Mouse (Mus musculus) neural tube, embryonic 13.5 days (tissue): Measurements from ENCODE around the gene Tfap2a. TPM values are rescaled to one million over a fixed set of nuclear protein-coding genes. Genes with fewer than 3 reads are reported as not detected.

Source experiments
- ATAC-seq: fragments of 200-750 bp; cut with Nextera tagmentation; 2 replicates; pipeline ENCODE4 v1.8.0; 2017; ENCODE audit warnings: low read depth, mild to moderate bottlenecking, moderate TSS enrichment, moderate library complexity
- H3K27ac ChIP-seq: fragments of 300-500 bp; sonication (generic); replicated peaks from 2 replicates; pipeline ENCODE4 v1.5.1; 2015; ENCODE audit warnings: moderate library complexity, mild to moderate bottlenecking, inconsistent platforms
- H3K27me3 ChIP-seq: fragments of 300-500 bp; sonication (generic); 2 replicates; pipeline ENCODE4 v1.6.1; 2015; ENCODE audit warnings: mild to moderate bottlenecking, inconsistent platforms
- H3K36me3 ChIP-seq: fragments of 300-500 bp; sonication (generic); 2 replicates; pipeline ENCODE4 v1.6.1; 2015; ENCODE audit warnings: mild to moderate bottlenecking, inconsistent platforms
- H3K4me1 ChIP-seq: fragments of 300-500 bp; sonication (generic); replicated peaks from 2 replicates; pipeline ENCODE4 v1.6.1; 2015; ENCODE audit warnings: inconsistent platforms
- H3K4me2 ChIP-seq: fragments of 300-500 bp; sonication (generic); 2 replicates; pipeline ENCODE4 v1.6.1; 2015; ENCODE audit warnings: inconsistent platforms, mild to moderate bottlenecking, moderate library complexity
- H3K4me3 ChIP-seq: fragments of 300-500 bp; sonication (generic); 2 replicates; pipeline ENCODE4 v1.5.1; 2015; ENCODE audit warnings: mild to moderate bottlenecking, inconsistent platforms
- H3K9ac ChIP-seq: fragments of 300-500 bp; sonication (generic); 2 replicates; pipeline ENCODE4 v1.6.1; 2015; ENCODE audit warnings: moderate library complexity, mild to moderate bottlenecking, inconsistent platforms
- H3K9me3 ChIP-seq: fragments of 300-500 bp; sonication (generic); 2 replicates; pipeline ENCODE4 v1.6.1; 2016; ENCODE audit warnings: inconsistent platforms
- WGBS: fragments of 180-500 bp; shearing (Covaris S2); methylation state at CpG from one replicate; pipeline ENCODE4 v1.1.7; 2015; 5-methylcytosine and 5-hydroxymethylcytosine counted together
- polyA plus RNA-seq: library from polyadenylated mRNA; unstranded; fragments of >200 nt; fragmentation: Nextera tagmentation; extraction: Ambion mirVana; gene quantifications from 2 replicates; pipeline ENCODE4 v1.2.1, GENCODE M21; 2015

Tfap2a gene
- polyA plus RNA-seq, 1 experiment from 2014 or later = 11.6 TPM

DNA sequence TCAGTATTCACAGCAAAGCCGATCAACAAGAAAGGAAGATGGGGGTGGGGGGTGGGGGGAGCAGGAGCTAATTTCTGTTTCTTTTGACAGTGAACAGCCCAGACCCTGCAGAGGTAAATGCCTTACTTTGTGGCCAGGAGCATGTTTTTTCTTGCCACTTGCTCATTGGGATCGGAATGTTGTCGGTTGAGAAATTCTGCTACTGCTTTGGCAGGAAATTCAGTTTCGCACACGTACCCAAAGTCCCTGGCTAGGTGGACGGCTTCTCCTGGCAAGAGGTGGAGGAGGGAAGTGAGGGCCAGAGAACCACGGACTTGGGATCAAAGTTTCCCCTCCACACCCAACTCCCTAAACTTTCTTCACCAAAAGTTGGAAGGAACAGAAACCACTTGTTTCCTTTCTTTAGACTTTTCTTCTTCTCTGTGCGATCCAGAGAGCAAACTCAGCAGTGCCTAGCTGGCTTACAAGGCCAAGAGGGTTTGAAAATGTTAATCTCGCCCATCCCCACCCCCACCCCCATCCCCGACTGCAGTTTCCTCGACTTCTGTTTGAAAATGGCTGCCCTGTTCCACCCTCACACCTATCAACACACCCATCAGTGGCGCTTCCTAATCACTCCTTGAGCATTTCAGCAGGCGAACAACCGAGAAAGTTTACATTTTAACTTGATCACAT, 19.0 kb downstream of the Tfap2a start:
- 30% methylated on average over 14 of the region's 14 CpGs for WGBS
- no peak for ATAC-seq
- Histone ChIP-seq H3K27ac (no peak overlapping the region), H3K4me2 (peak overlapping the region; percentile 20; the same call in 1 of the 2 replicates), H3K4me3 (no peak overlapping the region), H3K9me3 (no peaks in the 10 kb centered on the region), H3K27me3 (peaks cover 85% of the 10 kb centered on the region), H3K4me1 (peaks cover 43% of the 10 kb centered on the region), H3K9ac (no peak overlapping the region), H3K36me3 (no peaks in the 10 kb centered on the region)

DNA sequence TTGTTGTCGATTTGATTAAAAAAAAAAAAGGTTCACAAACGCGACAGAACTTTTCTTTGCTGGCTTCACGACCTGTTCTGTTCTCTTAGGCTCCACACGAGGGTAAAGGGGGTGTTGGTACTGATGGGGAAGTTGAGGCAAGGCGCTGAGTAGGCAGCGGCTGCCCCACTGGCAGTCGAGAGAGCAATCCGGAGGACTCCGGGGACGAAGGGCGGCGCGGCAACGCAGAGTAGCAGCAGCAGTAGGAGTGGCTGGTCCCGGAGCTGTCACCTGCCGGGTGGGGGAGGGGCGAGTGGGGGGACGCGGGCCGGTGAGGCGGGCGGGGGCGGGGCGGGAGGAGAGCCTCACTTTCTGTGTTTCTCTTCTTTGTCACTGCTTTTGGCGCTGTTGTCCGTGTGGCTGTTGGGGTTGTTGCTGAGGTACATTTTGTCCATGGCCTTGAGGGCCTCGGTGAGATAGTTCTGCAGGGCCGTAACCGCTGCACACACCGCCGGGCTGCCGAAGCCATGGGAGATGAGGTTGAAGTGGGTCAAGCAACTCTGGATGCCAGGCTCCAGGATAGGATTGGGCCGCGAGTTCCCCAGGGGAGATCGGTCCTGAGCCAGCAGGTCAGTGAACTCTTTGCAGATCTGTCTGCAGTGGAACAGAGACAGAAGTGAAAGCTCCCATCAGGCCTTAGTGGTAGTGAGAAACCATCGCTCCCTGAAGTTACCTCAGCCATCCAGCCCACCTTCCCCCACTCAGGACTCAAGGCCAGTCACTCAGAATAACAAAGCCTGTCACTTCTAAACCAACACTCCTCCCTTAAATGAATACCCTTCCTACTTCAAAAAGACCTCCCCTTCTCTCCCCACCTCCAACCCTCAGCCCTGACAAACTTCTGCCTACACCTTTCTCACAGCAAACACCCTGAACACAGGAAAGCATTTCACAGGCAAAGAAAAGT, 21.1 kb downstream of the Tfap2a start:
- H3K4me3 ChIP-seq = no peak overlapping the region
- H3K27ac ChIP-seq = no peak overlapping the region
- H3K9ac ChIP-seq = peak overlapping the region; percentile 41; the same call in 1 of the 2 replicates
- ATAC-seq = no peak
- H3K27me3 ChIP-seq = peaks cover 95% of the 10 kb centered on the region
- no peaks in the 10 kb centered on the region for H3K9me3 ChIP-seq
- WGBS = 4% methylated on average over 36 of the region's 37 CpGs
- H3K4me2 ChIP-seq = peak overlapping the region; percentile 31
- no peaks in the 10 kb centered on the region for H3K36me3 ChIP-seq
- H3K4me1 ChIP-seq = peaks cover 47% of the 10 kb centered on the region

DNA sequence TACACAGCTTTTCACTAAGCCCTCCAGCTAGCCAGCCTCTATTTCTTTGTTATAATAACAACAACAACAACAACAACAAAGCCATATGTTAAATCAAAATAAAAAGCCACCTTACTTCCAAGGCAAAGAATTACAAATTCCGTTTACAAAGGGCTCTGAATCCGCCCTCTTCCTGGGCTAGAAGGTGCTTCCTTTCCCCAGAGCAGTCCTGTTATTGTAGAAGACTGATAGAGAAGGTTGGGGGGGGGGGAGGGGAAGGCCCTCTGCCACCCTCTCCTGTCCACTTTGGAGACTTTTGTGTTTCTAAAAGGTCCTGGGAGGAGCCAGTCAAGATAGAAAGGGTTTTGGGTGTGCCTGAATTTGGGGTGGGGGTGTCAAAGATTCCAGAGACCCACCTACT, 23.6 kb downstream of the Tfap2a start:
- Histone ChIP-seq H3K27me3 (peaks cover 94% of the 10 kb centered on the region), H3K36me3 (no peaks in the 10 kb centered on the region), H3K27ac (peak overlapping the region; percentile 0; the same call in 1 of the 2 replicates), H3K4me3 (no peak overlapping the region), H3K9me3 (no peaks in the 10 kb centered on the region), H3K4me1 (peaks cover 60% of the 10 kb centered on the region), H3K4me2 (no peak overlapping the region), H3K9ac (no peak overlapping the region)
- WGBS = 0% methylated on average over 2 of the region's 2 CpGs
- no peak for ATAC-seq

DNA sequence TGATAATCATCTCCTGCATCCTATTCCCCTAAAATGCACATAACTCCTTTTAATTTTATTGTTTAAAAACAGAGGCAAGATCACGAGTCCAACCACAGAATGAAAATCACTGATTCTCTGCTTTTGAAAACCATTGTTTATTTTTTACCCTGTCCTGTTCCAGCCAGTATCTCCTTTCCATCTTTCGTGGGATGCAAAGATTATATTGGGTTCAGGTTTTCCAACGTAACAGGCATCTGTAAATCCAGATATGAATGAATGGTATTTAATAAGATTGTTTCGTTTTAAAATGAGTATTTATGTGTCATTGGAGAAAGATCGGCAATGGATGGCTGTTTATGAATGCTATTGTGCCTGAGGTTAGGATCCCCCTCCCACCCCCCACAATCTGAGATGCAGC, 24.5 kb downstream of the Tfap2a start:
- 5% methylated on average over 5 of the region's 5 CpGs for WGBS
- Histone ChIP-seq H3K27me3 (peaks cover 92% of the 10 kb centered on the region), H3K27ac (no peak overlapping the region), H3K4me3 (no peak overlapping the region), H3K4me1 (peaks cover 64% of the 10 kb centered on the region), H3K36me3 (no peaks in the 10 kb centered on the region), H3K9ac (no peak overlapping the region), H3K4me2 (no peak overlapping the region), H3K9me3 (no peaks in the 10 kb centered on the region)
- ATAC-seq = no peak

DNA sequence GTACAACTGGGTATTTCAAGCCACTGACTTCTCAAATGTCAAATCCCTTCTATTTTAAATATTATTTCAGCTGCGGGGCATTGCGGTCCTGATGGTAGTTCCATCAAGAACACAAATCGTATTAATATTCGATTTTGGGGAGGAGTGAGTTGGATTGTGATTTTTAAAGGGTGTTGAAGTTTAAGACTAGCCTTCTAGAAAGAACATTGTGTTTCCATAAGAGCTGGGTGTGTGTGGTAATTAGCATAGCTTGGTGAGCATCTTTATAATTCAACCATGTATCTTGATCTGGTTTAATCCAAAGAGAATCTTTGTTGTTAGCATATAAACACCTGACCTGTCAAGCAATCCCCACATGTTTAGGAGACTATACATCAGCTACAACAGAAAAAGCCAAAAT, 24.9 kb downstream of the Tfap2a start:
- H3K9me3 ChIP-seq = no peaks in the 10 kb centered on the region
- no peak overlapping the region for H3K27ac ChIP-seq
- WGBS = 6% methylated on average over 4 of the region's 4 CpGs
- H3K4me3 ChIP-seq = no peak overlapping the region
- no peak overlapping the region for H3K4me2 ChIP-seq
- no peak overlapping the region for H3K9ac ChIP-seq
- H3K36me3 ChIP-seq = no peaks in the 10 kb centered on the region
- H3K27me3 ChIP-seq = peaks cover 92% of the 10 kb centered on the region
- H3K4me1 ChIP-seq = peaks cover 64% of the 10 kb centered on the region
- ATAC-seq = no peak

DNA sequence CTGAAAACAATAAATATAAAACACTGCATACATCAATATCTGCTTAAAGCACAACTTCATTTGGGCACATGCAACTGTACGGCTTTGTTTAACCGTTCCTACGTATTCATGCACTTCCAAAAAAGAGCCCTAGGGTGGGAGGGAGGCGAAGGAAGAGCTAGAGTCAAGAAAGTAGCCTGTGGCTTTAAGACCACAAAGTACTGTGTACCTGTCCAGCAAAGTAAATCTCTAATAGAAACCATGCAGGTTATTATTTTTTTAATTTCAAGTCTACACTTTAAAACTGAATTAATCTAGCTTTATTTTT, 25.7 kb downstream of the Tfap2a start:
- H3K4me3 ChIP-seq = no peak overlapping the region
- H3K36me3 ChIP-seq = no peaks in the 10 kb centered on the region
- no peak overlapping the region for H3K27ac ChIP-seq
- H3K27me3 ChIP-seq = peaks cover 91% of the 10 kb centered on the region
- ATAC-seq = 0 out of 2 replicates have a peak, but pooled peaks have one; percentile 4
- no peaks in the 10 kb centered on the region for H3K9me3 ChIP-seq
- no peak overlapping the region for H3K4me2 ChIP-seq
- no peak overlapping the region for H3K9ac ChIP-seq
- WGBS = under 1% methylated on average over 4 of the region's 4 CpGs
- H3K4me1 ChIP-seq = peaks cover 64% of the 10 kb centered on the region

DNA sequence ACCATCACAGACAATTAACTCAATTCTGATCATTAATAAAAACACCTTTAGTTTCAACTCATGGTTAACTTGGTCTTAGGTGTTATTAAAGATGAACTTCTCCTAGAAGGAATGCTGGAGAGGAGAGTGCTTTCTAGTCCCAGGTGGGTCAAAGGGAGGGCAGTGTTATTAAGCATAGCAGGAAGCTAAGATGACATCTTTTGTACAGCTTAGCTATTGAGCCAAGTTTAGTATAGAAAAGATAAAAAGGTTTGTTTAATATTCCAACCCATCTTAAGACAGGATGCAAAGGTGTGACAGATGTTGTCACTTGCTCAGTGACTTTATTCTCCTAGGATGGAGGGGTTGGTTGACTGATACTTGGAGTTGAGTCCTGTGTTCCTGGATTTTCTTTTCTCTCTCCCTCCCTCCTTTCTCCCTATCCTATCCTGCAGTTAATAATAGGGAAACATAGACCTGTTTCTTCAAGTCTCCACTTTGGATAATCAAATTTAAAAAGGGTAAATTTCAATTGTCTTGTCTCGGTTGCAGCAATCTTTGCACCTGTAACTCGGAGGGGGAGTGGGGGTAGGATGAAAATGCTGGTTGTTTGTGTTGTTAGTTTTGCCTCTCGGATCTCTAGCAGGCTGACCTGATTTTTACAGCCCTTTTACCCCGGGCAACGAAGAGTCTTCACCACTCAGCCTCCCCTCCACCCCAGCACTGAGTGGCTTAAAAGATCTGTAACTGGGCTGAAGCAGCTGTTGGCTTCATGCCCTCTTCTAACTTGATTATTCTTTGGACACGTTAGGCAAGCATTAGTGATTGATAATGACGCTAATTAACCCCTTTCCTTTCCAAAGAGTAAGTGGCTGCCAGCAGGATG, 26.3 kb downstream of the Tfap2a start:
- 0 out of 2 replicates have a peak, but pooled peaks have one; percentile 41 for ATAC-seq
- no peaks in the 10 kb centered on the region for H3K36me3 ChIP-seq
- under 1% methylated on average over 7 of the region's 7 CpGs for WGBS
- peaks cover 58% of the 10 kb centered on the region for H3K4me1 ChIP-seq
- no peak overlapping the region for H3K4me3 ChIP-seq
- no peak overlapping the region for H3K4me2 ChIP-seq
- no peak overlapping the region for H3K9ac ChIP-seq
- peaks cover 91% of the 10 kb centered on the region for H3K27me3 ChIP-seq
- no peak overlapping the region for H3K27ac ChIP-seq
- no peaks in the 10 kb centered on the region for H3K9me3 ChIP-seq

DNA sequence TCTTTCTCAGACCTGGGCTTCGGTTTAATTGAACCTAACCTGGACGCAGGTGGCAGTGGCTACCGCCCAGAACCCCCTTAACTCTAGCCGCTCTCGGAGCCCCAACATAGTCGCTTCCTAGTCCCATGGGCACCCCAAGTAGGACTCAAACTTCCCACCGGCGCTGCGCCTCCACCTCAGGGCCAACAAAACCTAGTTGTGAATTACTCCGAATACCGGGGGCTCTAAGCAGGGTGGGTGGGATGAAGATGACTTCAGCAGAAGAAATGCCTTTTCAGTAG, 28.2 kb downstream of the Tfap2a start:
- Histone ChIP-seq H3K4me2 (peak overlapping the region; percentile 51), H3K9ac (0 out of 2 replicates have a peak overlapping the region, but pooled peaks have one; percentile 50)

DNA sequence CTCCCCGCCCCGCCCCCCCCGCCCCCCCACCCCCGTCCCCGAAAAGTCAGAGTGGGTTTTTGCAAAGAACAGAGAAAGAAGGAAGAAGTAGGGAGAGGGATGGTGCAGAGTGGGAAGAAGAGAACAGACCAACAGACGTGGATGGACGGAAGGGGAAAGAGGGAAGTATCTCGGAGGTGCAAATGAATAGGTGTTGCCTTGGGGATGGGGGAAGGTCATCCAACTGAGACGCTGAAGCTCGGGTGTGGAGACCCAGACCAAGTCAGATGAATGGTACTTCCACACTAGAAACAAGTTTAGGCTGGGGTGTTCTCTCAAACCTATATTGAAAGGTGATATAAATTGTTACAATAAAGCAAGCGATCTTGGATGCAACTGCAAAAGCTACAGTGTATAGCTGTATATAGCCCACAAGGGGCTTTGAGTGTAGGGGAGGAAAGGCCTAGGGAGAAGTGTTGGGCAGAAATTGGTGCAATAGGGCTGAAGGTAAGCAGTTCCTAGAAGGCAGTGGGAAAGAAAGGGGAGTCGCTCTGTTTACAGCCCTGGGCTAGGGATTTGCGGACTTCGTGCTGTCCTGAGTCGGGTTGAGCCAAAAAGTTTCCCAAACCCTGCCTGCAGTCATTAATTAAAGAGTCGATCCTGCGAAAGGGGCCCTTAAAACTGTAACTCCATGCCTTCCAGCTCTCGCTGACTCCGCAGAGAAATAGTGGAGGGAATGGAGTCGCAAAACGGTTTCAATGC, 28.7 kb downstream of the Tfap2a start:
- H3K9me3 ChIP-seq = no peaks in the 10 kb centered on the region
- ATAC-seq = no peak
- peak overlapping the region; percentile 51 for H3K4me2 ChIP-seq
- peak overlapping the region; percentile 50 for H3K9ac ChIP-seq
- H3K36me3 ChIP-seq = no peaks in the 10 kb centered on the region
- H3K4me1 ChIP-seq = peaks cover 62% of the 10 kb centered on the region
- peaks cover 96% of the 10 kb centered on the region for H3K27me3 ChIP-seq
- under 1% methylated on average over 21 of the region's 21 CpGs for WGBS
- peak overlapping the region; percentile 75 for H3K27ac ChIP-seq
- peak overlapping the region; percentile 11 for H3K4me3 ChIP-seq

More for the DNA sequence above, 28.2 kb downstream of the Tfap2a start:
- Histone ChIP-seq H3K36me3 (no peaks in the 10 kb centered on the region), H3K4me3 (peak overlapping the region; percentile 11), H3K27ac (peak overlapping the region; percentile 75), H3K9me3 (no peaks in the 10 kb centered on the region), H3K4me1 (peaks cover 62% of the 10 kb centered on the region), H3K27me3 (peaks cover 96% of the 10 kb centered on the region)
- ATAC-seq = no peak
- WGBS = 2% methylated on average over 11 of the region's 11 CpGs

DNA sequence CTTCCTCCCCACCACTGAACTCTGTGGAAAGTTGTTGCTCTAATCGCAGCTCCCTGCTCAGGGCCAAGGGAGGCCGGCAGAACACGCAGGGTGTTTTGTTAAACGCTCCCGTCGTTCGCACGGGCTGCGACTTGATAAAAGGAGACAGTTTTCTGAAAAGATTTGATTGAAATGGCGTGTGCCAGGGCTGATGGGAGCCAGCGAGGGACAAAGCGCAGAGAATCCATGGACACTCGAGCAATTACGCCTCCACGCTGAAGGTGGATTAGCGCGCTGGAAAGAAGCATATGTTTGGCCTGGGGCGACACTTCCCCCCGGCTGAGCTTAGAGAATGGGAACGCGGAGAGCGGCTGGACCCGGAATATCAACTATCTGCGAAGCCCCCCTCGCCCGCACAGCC, 29.3 kb downstream of the Tfap2a start:
- Histone ChIP-seq H3K4me1 (peaks cover 63% of the 10 kb centered on the region), H3K36me3 (no peaks in the 10 kb centered on the region), H3K27ac (peak overlapping the region; percentile 75), H3K27me3 (peaks cover 96% of the 10 kb centered on the region), H3K9ac (peak overlapping the region; percentile 45; the same call in 1 of the 2 replicates), H3K4me2 (peak overlapping the region; percentile 51), H3K4me3 (peak overlapping the region; percentile 21), H3K9me3 (no peaks in the 10 kb centered on the region)
- ATAC-seq = peak; percentile 44; the same call in 1 of the 2 replicates
- WGBS = under 1% methylated on average over 26 of the region's 26 CpGs

DNA sequence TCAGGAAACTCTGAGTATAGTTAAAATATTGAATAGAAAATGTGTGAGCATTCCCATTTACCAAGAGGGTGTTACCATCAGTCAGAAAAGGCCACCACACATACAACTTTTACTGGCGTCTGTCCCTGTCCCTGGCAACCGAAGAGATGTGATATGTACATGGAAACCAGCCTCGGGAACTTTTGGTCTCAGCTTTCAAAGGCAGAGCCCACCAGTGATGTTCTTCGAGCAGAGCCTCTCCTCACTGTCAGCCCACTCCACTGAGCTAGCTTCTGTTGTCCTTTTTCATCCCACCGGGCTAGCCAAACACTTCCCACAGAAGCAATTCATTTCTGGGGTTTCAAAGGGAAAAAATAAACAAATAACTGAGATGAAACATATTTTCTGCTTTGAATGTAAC, 29.9 kb downstream of the Tfap2a start:
- H3K27ac ChIP-seq = peak overlapping the region; percentile 75

More for the DNA sequence above, 29.9 kb downstream of the Tfap2a start:
- H3K4me3 ChIP-seq = no peak overlapping the region
- WGBS = under 1% methylated on average over 5 of the region's 5 CpGs
- H3K36me3 ChIP-seq = no peaks in the 10 kb centered on the region
- peaks cover 96% of the 10 kb centered on the region for H3K27me3 ChIP-seq
- H3K4me2 ChIP-seq = no peak overlapping the region; the same call in 1 of the 2 replicates
- no peak overlapping the region for H3K9ac ChIP-seq
- ATAC-seq = no peak
- peaks cover 63% of the 10 kb centered on the region for H3K4me1 ChIP-seq
- H3K9me3 ChIP-seq = no peaks in the 10 kb centered on the region
